Mouse (Mus musculus) myocyte (in vitro differentiated cells): Measurements from ENCODE around the gene Zfp386.

ENCODE experiments used
- MAX ChIP-seq: IDR thresholded peaks from one replicate; pipeline ENCODE4 v1.6.1; 2011; ENCODE audit warnings: low read depth, mild to moderate bottlenecking, control low read depth
- MYOD1 ChIP-seq, 3 experiments: IDR thresholded peaks; one replicate each; pipeline ENCODE4 v1.6.1; 2011; ENCODE audit warnings: control low read depth in 2 of 3, low read depth in 2 of 3, mild to moderate bottlenecking in 2 of 3, moderate library complexity in 1 of 3; ENCODE audit not compliant: insufficient read length in 2 of 3, control insufficient read depth in 1 of 3
- MYOG ChIP-seq, 3 experiments: IDR thresholded peaks; one replicate each; pipeline ENCODE4 v1.6.1; 2011; ENCODE audit warnings: control low read depth in 2 of 3, low read depth in 2 of 3, mild to moderate bottlenecking in 2 of 3; ENCODE audit not compliant: insufficient read length in 2 of 3, control insufficient read depth in 1 of 3, insufficient read depth in 1 of 3
- POLR2A ChIP-seq: IDR thresholded peaks from one replicate; pipeline ENCODE4 v1.6.1; 2011; ENCODE audit warnings: low read depth, mild to moderate bottlenecking, control low read depth, moderate library complexity; ENCODE audit not compliant: insufficient read length
- SRF ChIP-seq: IDR thresholded peaks from one replicate; pipeline ENCODE4 v1.6.1; 2011; ENCODE audit warnings: low read depth; ENCODE audit not compliant: control insufficient read depth, insufficient read length
- TCF12 ChIP-seq: IDR thresholded peaks from one replicate; pipeline ENCODE4 v1.6.1; 2011; ENCODE audit warnings: mild to moderate bottlenecking, control low read depth; ENCODE audit not compliant: poor library complexity, insufficient read depth, severe bottlenecking
- TCF3 ChIP-seq: IDR thresholded peaks from one replicate; pipeline ENCODE4 v1.6.1; 2011; ENCODE audit warnings: low read depth, control low read depth; ENCODE audit not compliant: insufficient read length
- USF1 ChIP-seq: IDR thresholded peaks from one replicate; pipeline ENCODE4 v1.6.1; 2011; ENCODE audit warnings: low read depth, mild to moderate bottlenecking, control low read depth, moderate library complexity

GRCm38 (mm10) chr12:116071023-116071422 is 23.5 kb downstream of the Zfp386 start:
- TF ChIP-seq POLR2A (no peak), MAX (no peak), MYOG (IDR thresholded peaks at IDR 0.05; ENCODE audit: control insufficient read depth in 1 of 3, insufficient read depth in 1 of 3, insufficient read length in 2 of 3, low read depth in 2 of 3) (no peak), MYOD1 (IDR thresholded peaks at IDR 0.05; ENCODE audit: control insufficient read depth in 1 of 3, insufficient read length in 2 of 3, low read depth in 2 of 3) (no peak), TCF12 (no peak), SRF (no peak), TCF3 (no peak), USF1 (no peak)
